Comparison of ENCODE assay signal across 17 mouse cellular contexts in the genomic region with DNA sequence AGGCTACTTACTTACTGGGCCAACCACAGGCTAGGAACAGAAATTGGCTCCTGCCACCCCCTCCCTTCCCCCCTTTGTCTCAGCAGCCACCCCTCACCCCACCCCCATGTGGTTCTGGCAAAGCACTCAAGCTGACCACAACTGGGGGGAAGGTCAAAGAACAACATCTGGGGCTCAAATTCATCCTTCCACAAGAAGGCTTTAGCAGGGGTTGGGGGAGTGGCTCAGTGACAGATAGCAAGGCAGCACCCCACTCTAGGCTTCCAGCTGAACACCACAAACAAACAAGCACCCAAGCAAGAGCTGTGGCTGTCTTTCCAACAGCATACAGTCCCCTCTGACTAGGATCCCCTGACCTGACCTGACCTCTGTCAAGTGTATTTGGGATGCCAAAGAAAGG. TPM values are rescaled to one million over a fixed set of nuclear protein-coding genes. Genes with fewer than 3 reads are reported as not detected.
DNase-seq lines count a peak whose midpoint lies in the region; ATAC-seq and TF ChIP-seq lines count a peak whose summit lies in the region.
"Had no signal": no experiment of that assay in that cellular context is flagged by ENCODE, and none has a peak within 500 bp of the region (broad histone marks: within the 10 kb centered on the region; RNA-seq: fewer than 3 reads in every experiment).

No protein-coding gene starts in this region.

- H3K4me3 ChIP-seq in hindbrain, embryonic 10.5 days = no peak overlapping the region
- H3K4me3 ChIP-seq in hindbrain, embryonic 11.5 days (ENCODE audit: low read depth, low read length) = no peak overlapping the region
- H3K4me3 ChIP-seq in ES-Bruce4 (ENCODE audit: low read depth, low read length) = no peak overlapping the region
- H3K4me3 ChIP-seq in limb, embryonic 11.5 days (ENCODE audit: low read depth, low read length) = no peak overlapping the region
- H3K4me3 ChIP-seq: neural tube, embryonic 12.5 days had no signal

- no peaks in the 10 kb centered on the region for H3K36me3 ChIP-seq in hindbrain, embryonic 10.5 days
- H3K36me3 ChIP-seq in hindbrain, embryonic 11.5 days (ENCODE audit: control insufficient read depth, insufficient read depth, low read length) = no peaks in the 10 kb centered on the region
- H3K36me3 ChIP-seq in ES-Bruce4 (ENCODE audit: control insufficient read depth, insufficient read depth, low read length, poor library complexity, severe bottlenecking) = no peaks in the 10 kb centered on the region
- no peaks in the 10 kb centered on the region for H3K36me3 ChIP-seq in limb, embryonic 11.5 days (ENCODE audit: control insufficient read depth, insufficient read depth, low read length)
- H3K36me3 ChIP-seq: neural tube, embryonic 12.5 days had no signal

- ATAC-seq in hindbrain, embryonic 11.5 days (ENCODE audit: low FRiP score) = no peak
- ATAC-seq in limb, embryonic 11.5 days (ENCODE audit: insufficient number of reproducible peaks, low FRiP score, low TSS enrichment, low read depth) = 0 out of 2 replicates have a peak, but pooled peaks have one; percentile 41
- ATAC-seq: CD4-positive, CD25-positive, alpha-beta regulatory T cell, adult 4 months; forebrain, embryonic 14.5 days; Patski had no signal

- TF ChIP-seq CTCF in ES-Bruce4 (IDR thresholded peaks at IDR 0.05; ENCODE audit: low read depth, low read length) = no peak

- no peak for DNase-seq in hindbrain, embryonic 10.5 days (ENCODE audit: low spot score)
- DNase-seq in hindbrain, embryonic 11.5 days (ENCODE audit: low spot score) = no peak
- peak; percentile 60 for DNase-seq in NIH3T3 (ENCODE audit: low read depth)
- DNase-seq in limb, embryonic 11.5 days (ENCODE audit: low spot score) = peak; percentile 39
- no peak for DNase-seq in left cerebral cortex, postnatal 14 days (ENCODE audit: low spot score in 2 of 2)
- no peak for DNase-seq in adipocyte (ENCODE audit: low spot score)
- DNase-seq: adrenal gland, postnatal 36 days; cerebellum, adult 9-10 months; kidney, adult 2 months; lung, embryonic 14.5 days; right cerebral cortex, postnatal 14 days; thymus, postnatal 25 days had no signal

- H3K9ac ChIP-seq in hindbrain, embryonic 11.5 days (ENCODE audit: low read depth, low read length) = no peak overlapping the region
- H3K9ac ChIP-seq in ES-Bruce4 (ENCODE audit: low read depth, poor library complexity, severe bottlenecking) = no peak overlapping the region
- H3K9ac ChIP-seq in limb, embryonic 11.5 days (ENCODE audit: low read length) = no peak overlapping the region
- H3K9ac ChIP-seq: lung, embryonic 14.5 days; neural tube, embryonic 12.5 days had no signal

- H3K4me1 ChIP-seq in hindbrain, embryonic 10.5 days (replicated peaks) = peaks cover 40% of the 10 kb centered on the region
- no peaks in the 10 kb centered on the region for H3K4me1 ChIP-seq in hindbrain, embryonic 11.5 days (replicated peaks; ENCODE audit: control insufficient read depth, insufficient read depth, low read length)
- peaks cover 2% of the 10 kb centered on the region for H3K4me1 ChIP-seq in ES-Bruce4 (ENCODE audit: control insufficient read depth, insufficient read depth, low read length)
- H3K4me1 ChIP-seq in limb, embryonic 11.5 days (ENCODE audit: control insufficient read depth, insufficient read depth, low read length) = peaks cover 11% of the 10 kb centered on the region; the same call in 1 of the 2 replicates

- peak overlapping the region; percentile 78 for H3K27ac ChIP-seq in hindbrain, embryonic 10.5 days
- H3K27ac ChIP-seq in hindbrain, embryonic 11.5 days (ENCODE audit: low read depth, low read length) = no peak overlapping the region
- peak overlapping the region; percentile 70 for H3K27ac ChIP-seq in ES-Bruce4 (ENCODE audit: insufficient read depth, low read length)
- no peak overlapping the region; the same call in 1 of the 2 replicates for H3K27ac ChIP-seq in limb, embryonic 11.5 days (replicated peaks; ENCODE audit: low read depth, low read length)
- H3K27ac ChIP-seq: neural tube, embryonic 12.5 days had no signal

- TF ChIP-seq POLR2A in ES-Bruce4 (IDR thresholded peaks at IDR 0.05; ENCODE audit: insufficient read depth, low read length) = no peak

- H3K4me2 ChIP-seq in hindbrain, embryonic 11.5 days (replicated peaks; ENCODE audit: low read depth, low read length) = no peak overlapping the region
- no peak overlapping the region for H3K4me2 ChIP-seq in limb, embryonic 11.5 days (ENCODE audit: low read depth, severe bottlenecking)
- H3K4me2 ChIP-seq: lung, embryonic 14.5 days had no signal

- no peaks in the 10 kb centered on the region for H3K9me3 ChIP-seq in hindbrain, embryonic 10.5 days
- H3K9me3 ChIP-seq in hindbrain, embryonic 11.5 days (ENCODE audit: control insufficient read depth, low read length) = no peaks in the 10 kb centered on the region
- no peaks in the 10 kb centered on the region for H3K9me3 ChIP-seq in ES-Bruce4 (replicated peaks; ENCODE audit: control insufficient read depth, insufficient read depth, low read length, poor library complexity, severe bottlenecking)
- H3K9me3 ChIP-seq in limb, embryonic 11.5 days (ENCODE audit: control insufficient read depth, low read length) = no peaks in the 10 kb centered on the region
- H3K9me3 ChIP-seq: neural tube, embryonic 12.5 days had no signal

- no peaks in the 10 kb centered on the region for H3K27me3 ChIP-seq in hindbrain, embryonic 10.5 days (ENCODE audit: insufficient read depth, poor library complexity, severe bottlenecking)
- no peaks in the 10 kb centered on the region for H3K27me3 ChIP-seq in hindbrain, embryonic 11.5 days (ENCODE audit: control insufficient read depth, insufficient read depth, low read length)
- H3K27me3 ChIP-seq in ES-Bruce4 (ENCODE audit: control insufficient read depth, insufficient read depth, low read length, poor library complexity, severe bottlenecking) = no peaks in the 10 kb centered on the region
- H3K27me3 ChIP-seq in limb, embryonic 11.5 days (ENCODE audit: control insufficient read depth, insufficient read depth, low read length) = no peaks in the 10 kb centered on the region
- H3K27me3 ChIP-seq: neural tube, embryonic 12.5 days; Patski had no signal

- intact Hi-C loops in left cerebral cortex, postnatal 14 days (cut with DNase I) = no loop called here

- TF ChIP-seq EP300 in ES-Bruce4 (IDR thresholded peaks at IDR 0.05; ENCODE audit: insufficient read depth, low read depth, low read length) = peak; percentile 39; the same call in 1 of the 2 replicates

RNA-seq across cellular contexts. Expression of gene Srp9, which starts 21.8 kb away (rescaled TPM):
- 167 and 168 TPM in 2 replicates for polyA plus RNA-seq in hindbrain, embryonic 10.5 days (2016; fragmentation: Nextera tagmentation; extraction: Ambion mirVana)
- 179 and 180 TPM in 2 replicates for polyA plus RNA-seq in hindbrain, embryonic 11.5 days (2014; fragmentation: Nextera tagmentation; extraction: Ambion mirVana)
- polyA plus RNA-seq in ES-Bruce4 (2011; ENCODE audit: insufficient read depth, insufficient read length, low read depth, missing spikeins) = 87.8 and 89.0 TPM in 2 replicates
- polyA plus RNA-seq in limb, embryonic 11.5 days (2014; fragmentation: Nextera tagmentation; extraction: Ambion mirVana) = 178 and 179 TPM in 2 replicates
- 10 to 100 TPM; 55.2 to 57.1 TPM for total RNA-seq in left cerebral cortex, postnatal 14 days (2021)

Comparison
In these comparisons a context has a peak if more than half of its experiments do, and no peak if none do; other contexts are left out.
1. H3K27ac ChIP-seq: peak in hindbrain, embryonic 10.5 days (single experiment) and ES-Bruce4 (single experiment); none in hindbrain, embryonic 11.5 days (single experiment) and limb, embryonic 11.5 days (single experiment).
2. DNase-seq: peak in NIH3T3 (single experiment) and limb, embryonic 11.5 days (single experiment); none in hindbrain, embryonic 10.5 days (single experiment), hindbrain, embryonic 11.5 days (single experiment), left cerebral cortex, postnatal 14 days (0 of 2) and adipocyte (single experiment).